Mouse (Mus musculus): Measurements from ENCODE around the gene Gm8914.
"Not testable (repeated sequence)": the region's sequence is repeated elsewhere in the genome, so short reads cannot be mapped to it uniquely, and the experiment has no call there.

Gm8914 gene

DNA sequence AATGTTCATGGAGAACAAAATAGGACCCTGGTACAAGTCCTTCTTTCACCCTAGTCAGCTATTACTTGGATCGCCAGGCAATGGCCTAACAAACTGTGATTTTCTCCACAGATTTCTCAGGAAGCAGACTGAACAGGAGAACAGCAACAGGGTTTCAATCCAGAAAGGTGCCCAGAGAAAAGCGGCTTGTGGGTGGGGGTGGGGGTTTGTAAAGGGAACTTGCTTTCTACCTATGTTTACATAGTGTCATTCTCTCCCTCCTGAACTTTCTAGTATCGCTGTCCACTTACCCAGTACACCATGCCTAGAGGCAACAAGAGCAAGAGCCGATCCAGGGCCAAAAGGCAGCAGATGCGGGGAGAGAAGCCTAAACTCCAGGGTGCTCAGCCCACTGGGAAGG is at the start of gene Gm8914:
Gene Gm8914, plus strand, starts transcription at position 301 of the 400 bp plus-strand sequence.
- not testable (repeated sequence) for DNase-seq (ENCODE audit: low spot score)

Data from ovary, adult 18-20 months (tissue).